Mouse (Mus musculus) megakaryocyte progenitor cell, adult 5-6 weeks (primary cell): ENCODE results near the gene Myo5c. TPM values are rescaled to one million over a fixed set of nuclear protein-coding genes. Genes with fewer than 3 reads are reported as not detected.

Experiments used
- ATAC-seq: replicated peaks from 2 replicates; pipeline ENCODE4 v1.8.0; 2016; ENCODE audit warnings: mild to moderate bottlenecking, moderate TSS enrichment, inconsistent platforms; ENCODE audit not compliant: poor library complexity
- total RNA-seq, 2 experiments: library from RNA; stranded (forward) in 1 of 2; stranded (reverse) in 1 of 2; fragments of 157-497, 149-512 nt in 1 of 2; fragments of 200-1000 nt in 1 of 2; gene quantifications; 2 replicates each; pipeline versions ENCODE4 v1.2.3 to v1.2.4; 2015 to 2017

Gene Myo5c
- total RNA-seq (2015) (0.10 and 0.27 TPM in 2 replicates), total RNA-seq (2017) (0.04 and 0.34 TPM in 2 replicates)

GRCm38 (mm10) chr9:75231841-75232746, at the start of gene Myo5c:
Myo5c (plus strand) TSS chr9:75232020.
- peak; percentile 64 for ATAC-seq

GRCm38 (mm10) chr9:75187646-75188260, 44.1 kb upstream of the Myo5c start:
- ATAC-seq = no peak

- no peak for ATAC-seq
These were observed 38.0 kb upstream of the Myo5c start for GRCm38 (mm10) chr9:75193858-75194257.

GRCm38 (mm10) chr9:75196335-75196734, 35.5 kb upstream of the Myo5c start:
- ATAC-seq = peak; percentile 95

GRCm38 (mm10) chr9:75197297-75197696, 34.5 kb upstream of the Myo5c start:
- 0 out of 2 replicates have a peak, but pooled peaks have one; percentile 4 for ATAC-seq

- ATAC-seq = no peak
These were observed 30.3 kb upstream of the Myo5c start for GRCm38 (mm10) chr9:75201506-75201905.

GRCm38 (mm10) chr9:75202036-75202435, 29.8 kb upstream of the Myo5c start:
- ATAC-seq = no peak

- ATAC-seq = no peak
These were observed 22.6 kb upstream of the Myo5c start for GRCm38 (mm10) chr9:75209246-75209645.

GRCm38 (mm10) chr9:75210269-75210668, 21.6 kb upstream of the Myo5c start:
- no peak for ATAC-seq

- no peak for ATAC-seq
These were observed 16.9 kb upstream of the Myo5c start for GRCm38 (mm10) chr9:75214743-75215413.

- ATAC-seq = no peak
These were observed 11.9 kb upstream of the Myo5c start for GRCm38 (mm10) chr9:75219942-75220341.

GRCm38 (mm10) chr9:75221420-75222287, 10.2 kb upstream of the Myo5c start:
- ATAC-seq = peak; percentile 93

- ATAC-seq = no peak
These were observed 1.0 kb downstream of the Myo5c start for GRCm38 (mm10) chr9:75232860-75233259.

- no peak for ATAC-seq
These were observed 2.5 kb downstream of the Myo5c start for GRCm38 (mm10) chr9:75234271-75234741.

- no peak for ATAC-seq
These were observed 3.3 kb downstream of the Myo5c start for GRCm38 (mm10) chr9:75234983-75235627.

- no peak for ATAC-seq
These were observed 3.9 kb downstream of the Myo5c start for GRCm38 (mm10) chr9:75235696-75236095.

- no peak for ATAC-seq
These were observed 4.8 kb downstream of the Myo5c start for GRCm38 (mm10) chr9:75236416-75237308.

GRCm38 (mm10) chr9:75238179-75238578, 6.4 kb downstream of the Myo5c start:
- no peak for ATAC-seq

- ATAC-seq = no peak
These were observed 11.2 kb downstream of the Myo5c start for GRCm38 (mm10) chr9:75243052-75243451.
